Mouse (Mus musculus) spleen, postnatal 4 days (tissue): Measurements from ENCODE around the gene Cnga2.
"Not testable (repeated sequence)": the region's sequence is repeated elsewhere in the genome, so short reads cannot be mapped to it uniquely, and the experiment has no call there.

Experiments
- DNase-seq, 2 experiments: peaks; one replicate each; pipeline ENCODE4 v3.0.0; 2022; ENCODE audit warnings: low spot score in 2 of 2

The Cnga2 gene

GRCm38 (mm10) chrX:71991549-71991948 lies at the start of gene Cnga2:
Gene Cnga2 (plus strand): TSS chrX:71991849.
- DNase-seq = no peak

GRCm38 (mm10) chrX:71946631-71947030 lies 45.0 kb upstream of the Cnga2 start:
- DNase-seq = peak in 1 of 2 experiments; percentile 11

- no peak for DNase-seq
These were observed 33.3 kb upstream of the Cnga2 start for GRCm38 (mm10) chrX:71958366-71958765.

GRCm38 (mm10) chrX:71962073-71963051 lies 29.3 kb upstream of the Cnga2 start, which contains the start of gene Prrg3:
Gene Prrg3 (plus strand): TSS chrX:71962624.
- peak; percentile 12 to 61 for DNase-seq

GRCm38 (mm10) chrX:71963275-71963912 lies 28.3 kb upstream of the Cnga2 start:
- DNase-seq = no peak

- no peak for DNase-seq
These were observed 23.4 kb upstream of the Cnga2 start for GRCm38 (mm10) chrX:71968216-71968615.

GRCm38 (mm10) chrX:71968816-71969215 lies 22.8 kb upstream of the Cnga2 start:
- DNase-seq = no peak

- DNase-seq = no peak
These were observed 20.3 kb upstream of the Cnga2 start for GRCm38 (mm10) chrX:71971325-71971724.

- DNase-seq = no peak
These were observed 19.0 kb upstream of the Cnga2 start, which contains the start of gene Fate1 for GRCm38 (mm10) chrX:71972686-71973085. Gene Fate1 (plus strand): TSS chrX:71972986.

GRCm38 (mm10) chrX:71977681-71978080 lies 14.0 kb upstream of the Cnga2 start:
- not testable (repeated sequence) for DNase-seq

- DNase-seq = no peak
These were observed 11.2 kb upstream of the Cnga2 start for GRCm38 (mm10) chrX:71980443-71980842.

GRCm38 (mm10) chrX:71981322-71981721 lies 10.3 kb upstream of the Cnga2 start:
- no peak for DNase-seq

- DNase-seq = no peak
These were observed 8.4 kb upstream of the Cnga2 start for GRCm38 (mm10) chrX:71983205-71983604.

GRCm38 (mm10) chrX:71983775-71984174 lies 7.9 kb upstream of the Cnga2 start:
- no peak for DNase-seq

- DNase-seq = no peak
These were observed 4.3 kb downstream of the Cnga2 start for GRCm38 (mm10) chrX:71995972-71996371.

- no peak for DNase-seq
These were observed 18.3 kb downstream of the Cnga2 start for GRCm38 (mm10) chrX:72009930-72010329.

- DNase-seq = no peak
These were observed 20.6 kb downstream of the Cnga2 start for GRCm38 (mm10) chrX:72012236-72012635.

GRCm38 (mm10) chrX:72012804-72013203 lies 21.2 kb downstream of the Cnga2 start:
- DNase-seq = no peak

GRCm38 (mm10) chrX:72022241-72022640 lies 30.6 kb downstream of the Cnga2 start:
- no peak for DNase-seq

GRCm38 (mm10) chrX:72022750-72023398 lies 31.2 kb downstream of the Cnga2 start:
- no peak for DNase-seq

GRCm38 (mm10) chrX:72023542-72023941 lies 31.9 kb downstream of the Cnga2 start:
- no peak for DNase-seq

GRCm38 (mm10) chrX:72044056-72044455 lies 52.4 kb downstream of the Cnga2 start:
- DNase-seq = no peak
